Mouse (Mus musculus) kidney, postnatal 4 days (tissue): Measurements from ENCODE around the gene Tardbp.

ENCODE experiments used
- DNase-seq, 2 experiments: peaks; one replicate each; pipeline ENCODE4 v3.0.0; 2021; ENCODE audit warnings: mixed read lengths in 2 of 2

Tardbp gene

GRCm38 (mm10) chr4:148626623-148627185, at the start of gene Tardbp:
TSS of gene Tardbp (minus strand) at chr4:148627019.
- DNase-seq: peak; percentile 99

GRCm38 (mm10) chr4:148676188-148676960, 49.6 kb upstream of the Tardbp start:
- DNase-seq: peak; percentile 58 to 75

GRCm38 (mm10) chr4:148675043-148675442, 48.2 kb upstream of the Tardbp start:
- peak in 1 of 2 experiments; percentile 25 for DNase-seq

- DNase-seq: no peak
Observed at GRCm38 (mm10) chr4:148671230-148671947, 44.6 kb upstream of the Tardbp start.

GRCm38 (mm10) chr4:148667006-148667755, 40.4 kb upstream of the Tardbp start:
- DNase-seq: no peak

- no peak for DNase-seq
Observed at GRCm38 (mm10) chr4:148664021-148664420, 37.2 kb upstream of the Tardbp start.

GRCm38 (mm10) chr4:148663326-148663725, 36.5 kb upstream of the Tardbp start:
- DNase-seq: no peak

GRCm38 (mm10) chr4:148662168-148662965, 35.5 kb upstream of the Tardbp start:
- peak; percentile 90 to 91 for DNase-seq

- no peak for DNase-seq
Observed at GRCm38 (mm10) chr4:148660174-148660573, 33.4 kb upstream of the Tardbp start.

GRCm38 (mm10) chr4:148657776-148658175, 31.0 kb upstream of the Tardbp start:
- DNase-seq: no peak

GRCm38 (mm10) chr4:148656691-148657258, 30.0 kb upstream of the Tardbp start:
- DNase-seq: no peak

GRCm38 (mm10) chr4:148654701-148655398, 28.0 kb upstream of the Tardbp start:
- DNase-seq: peak; percentile 56 to 68

GRCm38 (mm10) chr4:148651045-148651444, 24.2 kb upstream of the Tardbp start:
- DNase-seq: no peak

GRCm38 (mm10) chr4:148649309-148649708, 22.5 kb upstream of the Tardbp start:
- DNase-seq: no peak

GRCm38 (mm10) chr4:148646616-148647015, 19.8 kb upstream of the Tardbp start:
- DNase-seq: peak in 1 of 2 experiments; percentile 27

GRCm38 (mm10) chr4:148644926-148645325, 18.1 kb upstream of the Tardbp start:
- DNase-seq: no peak

- DNase-seq: peak; percentile 84 to 88
Observed at GRCm38 (mm10) chr4:148644157-148644511, 17.3 kb upstream of the Tardbp start.

- DNase-seq: peak in 1 of 2 experiments; percentile 31
Observed at GRCm38 (mm10) chr4:148643291-148644156, 16.7 kb upstream of the Tardbp start, which contains the start of gene Gm572. TSS of gene Gm572 (plus strand) at chr4:148643317.

GRCm38 (mm10) chr4:148641121-148641520, 14.3 kb upstream of the Tardbp start:
- peak; percentile 30 to 60 for DNase-seq

- no peak for DNase-seq
Observed at GRCm38 (mm10) chr4:148639455-148639854, 12.6 kb upstream of the Tardbp start.
